Mouse (Mus musculus): Measurements from ENCODE around the gene Ugt1a6a.
"Not testable (repeated sequence)": the region's sequence is repeated elsewhere in the genome, so short reads cannot be mapped to it uniquely, and the experiment has no call there.

Ugt1a6a gene

GRCm38 (mm10) chr1:88135229-88135904, 758 bp downstream of the Ugt1a6a start:
- DNase-seq (ENCODE audit: low spot score): not testable (repeated sequence)

GRCm38 (mm10) chr1:88136646-88137045, 2.0 kb downstream of the Ugt1a6a start:
- no peak for DNase-seq (ENCODE audit: low spot score)

GRCm38 (mm10) chr1:88137264-88137663, 2.7 kb downstream of the Ugt1a6a start:
- DNase-seq (ENCODE audit: low spot score): no peak

DNA sequence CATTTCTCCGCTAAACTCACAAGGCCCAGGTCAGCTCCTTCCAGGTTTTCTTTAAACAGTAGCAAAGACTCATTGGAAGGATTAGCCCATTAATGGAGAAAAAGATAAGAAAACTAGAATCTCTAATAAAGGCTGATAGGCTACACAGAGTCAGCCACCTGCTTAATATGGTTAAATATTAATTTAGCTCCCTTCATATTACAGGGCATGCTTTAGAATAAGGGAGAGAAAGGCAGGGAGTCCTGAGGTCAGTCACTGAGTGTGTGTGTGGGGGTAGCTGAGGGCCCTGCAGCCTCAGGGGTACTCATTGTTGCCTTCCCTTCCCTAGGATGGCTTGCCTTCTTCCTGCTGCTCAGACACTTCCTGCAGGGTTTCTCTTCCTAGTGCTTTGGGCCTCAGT, 3.5 kb downstream of the Ugt1a6a start:
- no peak for DNase-seq (ENCODE audit: low spot score)

GRCm38 (mm10) chr1:88140492-88140891, 5.9 kb downstream of the Ugt1a6a start:
- not testable (repeated sequence) for DNase-seq (ENCODE audit: low spot score)

GRCm38 (mm10) chr1:88143966-88144675, 9.5 kb downstream of the Ugt1a6a start:
- DNase-seq (ENCODE audit: low spot score): peak; percentile 55

DNA sequence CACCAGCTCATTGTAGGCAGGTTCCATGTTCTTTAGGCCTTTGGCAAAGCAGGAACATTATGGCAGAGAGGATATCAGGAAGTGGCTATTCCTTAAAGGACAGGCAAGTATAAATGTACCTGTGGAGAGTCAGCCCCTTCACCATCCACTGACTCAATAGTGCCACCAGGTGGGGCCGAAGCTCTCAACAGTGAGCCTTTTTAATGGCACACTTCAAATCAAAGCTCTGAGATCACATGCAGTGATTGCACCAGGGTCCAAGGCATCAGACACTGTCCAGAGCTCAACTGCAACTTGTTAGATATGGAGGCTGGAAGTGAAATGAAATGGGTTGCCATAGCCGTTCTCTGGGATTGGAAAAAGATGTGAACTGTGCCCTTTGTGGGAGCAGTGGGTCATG, 10.7 kb downstream of the Ugt1a6a start:
- DNase-seq (ENCODE audit: low spot score): peak; percentile 20

GRCm38 (mm10) chr1:88150133-88150532, 15.5 kb downstream of the Ugt1a6a start:
- DNase-seq (ENCODE audit: low spot score): peak; percentile 16

- DNase-seq (ENCODE audit: low spot score): no peak
Observed at GRCm38 (mm10) chr1:88158430-88158829, 23.8 kb downstream of the Ugt1a6a start.

DNA sequence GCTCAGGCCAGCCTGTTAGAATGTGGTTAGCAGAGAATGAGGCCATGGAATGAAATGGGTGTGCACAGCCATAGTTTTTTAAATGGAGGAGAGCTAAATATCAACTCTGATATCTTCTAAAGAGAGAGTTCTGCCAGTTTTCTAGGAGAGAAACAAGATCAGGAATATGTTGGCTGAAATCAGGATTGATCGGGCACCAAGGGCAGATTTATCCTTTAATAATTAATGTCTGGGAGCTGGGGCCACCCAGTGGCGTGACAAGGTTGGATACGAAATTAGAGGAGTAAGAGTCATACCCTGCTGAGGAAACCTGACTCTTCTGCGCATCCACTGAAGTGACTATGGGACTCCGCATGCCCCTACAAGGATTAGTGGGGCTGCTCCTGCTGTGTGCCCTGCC, 31.1 kb downstream of the Ugt1a6a start, which contains the start of gene Ugt1a5:
Gene Ugt1a5, plus strand, starts transcription at position 302 of the 400 bp plus-strand sequence.
- no peak for DNase-seq (ENCODE audit: low spot score)

GRCm38 (mm10) chr1:88172190-88172589, 37.6 kb downstream of the Ugt1a6a start:
- not testable (repeated sequence) for DNase-seq (ENCODE audit: low spot score)

- DNase-seq (ENCODE audit: low spot score): no peak
Observed at GRCm38 (mm10) chr1:88179657-88180056, 45.0 kb downstream of the Ugt1a6a start.

DNA sequence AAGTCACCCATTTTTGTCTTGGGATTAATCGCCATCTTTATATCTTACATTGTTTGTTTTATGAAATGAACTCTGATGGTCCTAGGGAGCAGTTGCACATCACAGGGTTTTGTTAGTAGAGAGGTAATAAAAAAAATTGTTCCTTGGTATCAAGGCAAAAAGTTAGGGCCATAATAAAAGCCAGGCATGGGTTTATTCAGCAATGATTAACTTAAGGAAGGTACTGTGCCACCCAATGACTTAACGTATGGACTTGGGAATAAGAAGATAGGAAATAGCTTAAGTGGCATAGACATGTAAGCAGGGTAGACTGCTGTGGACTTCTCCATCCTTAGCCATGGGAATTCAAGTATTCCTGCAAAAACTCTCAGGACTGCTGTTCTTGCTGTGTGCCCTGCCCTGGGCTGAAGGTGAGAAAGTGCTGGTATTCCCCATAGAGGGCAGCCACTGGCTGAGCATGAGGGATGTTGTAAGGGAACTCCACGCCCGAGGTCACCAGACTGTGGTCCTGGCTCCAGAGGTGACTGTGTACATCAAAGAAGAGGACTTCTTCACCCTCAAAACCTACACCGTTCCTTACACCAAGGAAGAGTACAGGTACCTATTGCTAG, 51.8 kb downstream of the Ugt1a6a start:
- DNase-seq (ENCODE audit: low spot score): no peak

GRCm38 (mm10) chr1:88192136-88192535, 57.5 kb downstream of the Ugt1a6a start:
- DNase-seq (ENCODE audit: low spot score): no peak

DNA sequence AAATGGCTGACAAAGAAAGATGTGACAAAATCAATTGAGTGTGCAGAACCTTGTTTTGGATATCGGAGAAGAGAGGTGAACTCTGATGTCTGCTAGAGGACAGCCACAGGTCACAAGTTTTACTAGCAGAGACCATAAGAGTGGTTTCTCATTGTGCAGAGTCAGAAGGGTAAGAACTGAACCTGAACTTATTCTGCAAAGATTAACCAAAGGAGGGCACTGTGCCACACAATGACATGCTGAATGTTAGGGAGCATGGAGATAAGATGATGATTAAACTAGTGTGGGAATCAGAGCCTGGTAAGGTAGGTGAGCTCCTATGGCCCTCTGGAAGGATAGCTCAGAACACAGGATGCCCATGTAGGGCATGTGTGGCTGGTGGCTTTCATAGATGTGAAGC, 61.1 kb downstream of the Ugt1a6a start:
- no peak for DNase-seq (ENCODE audit: low spot score)

- DNase-seq (ENCODE audit: low spot score): no peak
Observed at GRCm38 (mm10) chr1:88197443-88197842, 62.8 kb downstream of the Ugt1a6a start.

DNA sequence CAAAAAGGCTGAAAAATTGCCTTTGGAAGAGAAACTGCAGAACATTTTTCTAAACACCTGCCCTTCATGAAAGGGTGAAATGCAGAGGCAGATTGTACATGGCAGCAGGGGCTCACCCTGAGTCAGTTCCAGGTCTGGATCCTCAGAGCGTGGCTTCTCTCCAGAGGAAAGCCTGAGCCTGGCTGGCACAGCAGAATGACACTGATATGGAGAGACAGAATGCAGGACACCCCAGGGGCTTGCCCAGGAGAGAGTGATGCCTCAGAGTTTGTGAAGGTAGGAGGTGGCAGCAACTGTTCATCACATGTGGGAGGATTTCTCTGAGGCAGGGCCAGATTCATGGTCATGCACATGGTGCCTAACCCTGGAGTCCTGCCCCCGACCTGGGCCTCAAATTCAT, 65.4 kb downstream of the Ugt1a6a start:
- DNase-seq (ENCODE audit: low spot score): no peak

- no peak for DNase-seq (ENCODE audit: low spot score)
Observed at GRCm38 (mm10) chr1:88200456-88200855, 65.8 kb downstream of the Ugt1a6a start, which contains the start of gene Ugt1a2. Ugt1a2 (plus strand) TSS chr1:88200601.

GRCm38 (mm10) chr1:88205294-88205922, 70.8 kb downstream of the Ugt1a6a start, which contains the start of gene Dnajb3:
Dnajb3 (minus strand) TSS chr1:88205782.
- DNase-seq (ENCODE audit: low spot score): peak; percentile 82

DNA sequence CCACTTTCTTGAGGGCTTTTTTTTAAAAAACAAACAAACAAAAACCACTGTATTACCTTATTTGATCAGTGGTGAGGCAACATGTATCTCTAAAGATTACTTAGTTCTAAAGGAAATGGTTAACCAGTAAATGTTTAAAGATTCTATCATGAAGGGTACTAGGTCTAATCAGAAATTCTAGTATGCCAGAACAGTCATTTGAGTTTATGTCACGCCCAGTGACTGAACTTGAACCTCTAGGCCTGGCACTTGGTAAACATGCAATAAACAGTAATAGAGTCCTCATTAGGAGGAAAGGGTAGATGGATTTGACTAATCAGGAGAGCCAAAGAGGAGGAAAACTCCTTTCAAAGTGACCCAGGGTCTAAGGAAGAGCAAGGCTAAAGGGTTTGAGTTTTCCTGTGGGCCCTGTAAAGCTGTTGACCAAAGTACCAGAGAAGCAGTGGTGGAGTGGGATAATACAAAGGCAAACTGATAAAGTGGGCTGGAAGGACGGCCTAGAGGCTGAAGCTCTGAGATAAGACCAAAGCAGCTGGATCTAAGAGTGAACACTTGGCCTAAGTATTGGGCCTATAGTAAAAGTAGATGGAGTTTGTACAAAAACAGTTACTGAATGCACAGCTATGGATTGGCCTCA, 72.4 kb downstream of the Ugt1a6a start:
- no peak for DNase-seq (ENCODE audit: low spot score)

DNA sequence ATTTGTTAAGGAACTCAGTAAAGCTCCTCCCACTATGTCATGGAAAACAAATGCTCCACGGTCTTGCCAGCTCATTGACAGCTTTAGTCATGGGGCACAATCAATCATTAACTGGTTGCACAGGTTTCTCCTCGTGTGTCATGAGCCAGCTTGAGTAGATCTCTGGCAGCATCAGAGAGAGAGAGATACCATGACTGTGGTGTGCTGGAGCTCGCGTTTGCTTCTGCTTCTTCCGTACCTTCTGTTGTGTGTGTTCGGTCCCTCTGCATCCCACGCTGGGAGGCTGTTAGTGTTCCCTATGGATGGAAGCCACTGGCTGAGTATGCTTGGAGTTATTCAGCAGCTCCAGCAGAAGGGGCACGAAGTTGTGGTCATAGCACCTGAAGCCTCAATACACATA, 77.2 kb downstream of the Ugt1a6a start, which contains the start of gene Ugt1a1:
Gene Ugt1a1, plus strand, starts transcription at position 148 of the 400 bp plus-strand sequence.
- no peak for DNase-seq (ENCODE audit: low spot score)

Data from retina, embryonic 14.5 days (tissue).